Mouse (Mus musculus): ENCODE results near the gene Phf21a.

DNA sequence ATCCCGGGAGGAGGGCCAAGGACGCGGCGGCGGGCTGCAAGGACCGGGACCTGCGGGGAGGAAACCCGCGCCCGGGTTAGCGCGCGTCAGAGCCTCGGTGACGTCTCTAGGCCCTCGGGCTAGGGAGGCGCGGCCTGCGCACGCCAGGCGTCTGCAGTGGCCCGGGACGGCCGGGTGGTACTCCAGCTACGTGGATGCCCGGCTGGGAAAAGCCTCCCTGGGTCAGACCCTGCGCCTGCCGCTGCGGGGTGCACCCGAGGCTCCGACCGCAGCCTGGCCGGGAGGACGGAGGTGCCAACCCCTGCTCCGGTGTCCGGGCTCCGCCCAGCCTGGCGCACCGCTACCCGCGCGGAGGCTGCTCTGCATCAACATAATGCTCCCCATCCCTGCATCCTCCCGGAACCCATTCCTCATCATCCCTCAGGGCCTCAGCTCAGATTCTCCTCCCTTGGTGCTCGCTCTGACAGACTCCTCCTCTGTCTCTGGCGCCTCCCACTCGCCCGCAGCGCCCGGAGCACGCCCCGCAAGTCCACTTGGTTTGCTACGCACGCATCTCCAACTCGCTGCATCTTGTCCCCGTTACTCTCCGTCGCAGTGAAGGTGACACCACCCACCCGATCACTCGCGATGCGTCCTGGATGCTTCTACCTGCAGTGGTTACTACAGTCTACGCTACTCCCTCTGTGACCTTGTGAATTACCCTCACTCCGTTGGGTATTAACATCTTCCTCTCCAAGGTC is 33.3 kb upstream of the Phf21a start:
- TF ChIP-seq CTCF (conservative IDR thresholded peaks at IDR 0.05; ENCODE audit: low read length): no peak
- no peak for TF ChIP-seq POU5F1 (IDR thresholded peaks at IDR 0.05; ENCODE audit: borderline replicate concordance, low read length)
- no peak for TF ChIP-seq NANOG (IDR thresholded peaks at IDR 0.05; ENCODE audit: borderline replicate concordance, low read length)

Data from E14TG2a.4 (cell line).